Mouse (Mus musculus) cerebellum, adult (tissue): ENCODE results near the gene Setd1b.

Experiments used
- ATAC-seq: cut with Nextera tagmentation; 2 replicates; pipeline ENCODE4 v1.9.2; 2017; ENCODE audit warnings: mild to moderate bottlenecking, moderate library complexity, mixed read lengths; ENCODE audit not compliant: insufficient number of reproducible peaks, low FRiP score, low TSS enrichment

Gene Setd1b

GRCm38 (mm10) chr5:123156763-123157162, 14.8 kb downstream of the Setd1b start:
- ATAC-seq, result no peak

DNA sequence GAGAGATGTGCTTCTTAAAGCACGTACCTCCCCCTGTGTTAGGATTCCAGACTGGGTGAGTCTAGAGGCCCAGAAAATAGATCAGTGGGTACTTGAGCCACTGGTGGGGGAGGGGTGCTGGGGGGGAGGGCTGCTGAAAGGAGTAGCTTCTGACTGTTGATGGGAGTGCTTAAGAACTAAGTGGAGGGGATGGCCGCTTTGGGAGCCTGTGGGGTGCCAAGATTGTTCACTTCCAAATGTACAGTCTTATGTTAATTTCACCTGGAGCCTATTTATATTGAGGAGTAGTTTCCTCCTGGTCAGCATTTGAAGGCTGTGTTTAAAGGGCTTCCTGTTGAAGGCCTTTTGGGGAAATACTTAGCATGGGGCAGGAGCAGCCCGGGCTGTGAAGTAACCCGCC, 16.0 kb downstream of the Setd1b start:
- no peak for ATAC-seq

- ATAC-seq, result no peak
Measured at GRCm38 (mm10) chr5:123159446-123159845, 17.5 kb downstream of the Setd1b start.

DNA sequence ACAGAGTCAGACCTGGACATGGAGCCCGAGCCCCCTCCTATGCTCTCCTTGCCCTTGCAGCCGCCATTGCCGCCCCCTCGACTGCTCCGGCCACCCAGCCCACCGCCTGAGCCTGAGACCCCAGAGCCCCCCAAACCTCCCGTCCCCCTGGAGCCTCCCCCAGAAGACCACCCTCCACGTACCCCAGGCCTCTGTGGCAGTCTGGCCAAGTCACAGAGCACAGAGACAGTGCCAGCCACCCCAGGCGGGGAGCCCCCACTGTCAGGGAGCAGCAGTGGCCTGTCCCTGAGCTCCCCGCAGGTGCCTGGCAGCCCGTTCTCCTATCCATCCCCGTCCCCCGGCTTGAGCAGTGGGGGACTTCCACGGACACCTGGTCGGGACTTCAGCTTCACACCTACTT, 17.9 kb downstream of the Setd1b start:
- no peak for ATAC-seq

DNA sequence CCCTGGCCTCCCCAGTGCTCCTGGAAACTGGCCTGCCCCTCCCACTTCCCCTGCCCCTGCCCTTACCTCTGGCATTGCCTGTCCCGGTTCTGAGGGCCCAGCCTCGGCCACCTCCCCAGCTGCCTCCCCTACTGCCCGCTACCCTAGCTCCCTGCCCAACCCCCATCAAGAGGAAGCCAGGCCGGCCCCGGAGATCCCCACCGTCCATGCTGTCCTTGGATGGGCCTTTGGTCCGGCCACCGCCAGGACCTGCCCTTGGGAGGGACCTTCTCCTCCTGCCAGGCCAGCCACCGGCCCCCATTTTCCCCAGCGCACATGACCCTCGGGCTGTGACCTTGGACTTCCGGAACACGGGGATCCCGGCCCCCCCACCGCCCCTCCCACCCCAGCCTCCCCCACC, 18.3 kb downstream of the Setd1b start:
- no peak for ATAC-seq

DNA sequence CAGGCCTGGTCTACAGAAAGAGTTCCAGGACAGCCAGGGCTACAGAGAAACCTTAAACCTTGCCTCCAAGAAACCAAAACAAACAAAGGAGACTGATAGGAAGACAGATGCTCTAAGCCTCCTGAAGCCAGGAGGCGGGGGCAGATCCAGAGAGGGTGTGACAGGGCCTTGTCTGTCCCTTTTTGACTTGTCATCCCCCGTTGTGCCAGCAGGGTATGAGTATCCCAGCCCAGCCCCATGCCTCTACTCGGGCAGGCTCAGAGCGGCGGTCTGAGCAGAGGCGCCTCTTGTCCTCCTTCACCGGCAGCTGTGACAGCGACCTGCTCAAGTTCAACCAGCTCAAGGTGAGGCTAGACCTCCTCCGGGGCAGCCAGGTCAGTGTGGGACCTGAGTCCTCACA, 20.9 kb downstream of the Setd1b start:
- no peak for ATAC-seq

GRCm38 (mm10) chr5:123166437-123166836, 24.4 kb downstream of the Setd1b start:
- ATAC-seq, result no peak

DNA sequence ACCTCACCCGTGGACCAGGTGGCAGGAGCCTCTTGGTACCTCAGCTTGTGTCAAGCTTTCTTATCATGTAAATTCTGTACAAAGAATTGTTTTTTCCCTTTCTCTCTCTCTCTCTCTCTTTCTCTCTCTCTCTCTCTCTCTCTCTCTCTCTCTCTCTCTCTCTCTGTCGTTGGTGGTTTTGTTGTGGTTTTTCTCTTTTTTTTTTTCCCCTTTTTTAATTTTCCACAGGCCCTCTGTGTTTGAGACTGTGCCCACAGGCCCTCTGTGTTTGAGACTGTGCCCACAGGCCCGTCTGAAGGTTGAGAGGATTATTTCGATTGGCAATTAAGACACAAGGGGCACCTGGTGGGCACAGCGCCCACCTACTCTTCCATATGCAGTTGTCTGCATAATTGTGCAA, 25.6 kb downstream of the Setd1b start:
- ATAC-seq, result no peak

GRCm38 (mm10) chr5:123169284-123169683, 27.3 kb downstream of the Setd1b start, which contains the start of gene Psmd9:
TSS of gene Psmd9 (plus strand) at chr5:123169413.
- ATAC-seq, result no peak

DNA sequence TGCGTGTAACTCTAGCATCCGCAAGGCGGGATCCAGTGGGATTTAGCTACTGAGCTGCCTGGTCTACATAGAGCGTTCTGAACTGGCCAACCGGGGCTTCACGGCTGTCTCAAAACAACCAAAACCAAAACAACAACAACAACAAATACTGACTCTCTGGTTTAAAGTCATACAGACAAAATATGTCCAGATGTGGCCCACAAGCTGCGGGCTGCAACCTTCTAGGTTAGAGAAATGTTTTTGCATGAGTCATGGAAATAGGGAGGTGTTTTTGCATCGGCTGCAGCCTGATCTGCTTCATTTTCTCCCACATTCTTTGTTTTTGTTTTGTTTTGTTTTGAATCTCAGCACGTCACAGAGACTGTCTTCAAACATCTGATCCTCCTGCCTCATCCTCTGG, 28.4 kb downstream of the Setd1b start:
- no peak for ATAC-seq

DNA sequence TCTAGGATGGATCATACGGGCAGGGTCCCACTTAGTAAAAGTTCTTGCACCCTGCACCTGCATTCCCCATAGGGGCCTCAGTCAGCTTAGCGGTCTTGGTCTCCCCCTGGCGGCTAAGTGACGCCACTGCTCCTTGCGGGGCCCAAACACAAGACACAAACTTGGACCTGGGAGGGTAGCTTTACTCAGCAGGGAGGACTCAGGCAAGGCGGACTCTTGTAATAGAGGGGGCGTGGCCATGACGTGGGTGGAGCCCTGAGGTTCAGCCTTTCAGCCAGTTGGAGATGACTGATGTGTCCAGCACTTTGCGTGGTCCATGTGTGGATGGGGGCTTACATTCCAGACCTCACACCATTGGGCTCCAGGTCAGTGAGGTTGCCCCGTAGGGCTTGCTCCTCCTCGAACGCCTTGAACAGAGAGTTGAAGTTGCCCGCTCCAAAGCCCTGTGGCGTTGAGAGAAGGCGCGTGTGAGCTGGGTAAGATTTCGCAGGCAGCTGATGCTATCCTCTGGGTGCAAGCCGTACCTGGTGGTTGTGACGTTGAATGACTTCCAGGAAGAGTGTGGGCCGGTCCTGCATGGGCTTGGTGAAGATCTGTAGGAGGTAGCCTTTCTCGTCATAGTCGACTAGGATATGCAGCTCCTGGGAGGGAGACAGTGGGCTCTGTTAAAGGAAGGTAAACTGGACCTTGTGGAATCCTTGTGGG, 29.8 kb downstream of the Setd1b start:
- ATAC-seq, result peak; percentile 49; the same call in 1 of the 2 replicates

- no peak for ATAC-seq
Measured at GRCm38 (mm10) chr5:123178792-123179191, 36.8 kb downstream of the Setd1b start.

GRCm38 (mm10) chr5:123180390-123180789, 38.4 kb downstream of the Setd1b start:
- ATAC-seq, result no peak

DNA sequence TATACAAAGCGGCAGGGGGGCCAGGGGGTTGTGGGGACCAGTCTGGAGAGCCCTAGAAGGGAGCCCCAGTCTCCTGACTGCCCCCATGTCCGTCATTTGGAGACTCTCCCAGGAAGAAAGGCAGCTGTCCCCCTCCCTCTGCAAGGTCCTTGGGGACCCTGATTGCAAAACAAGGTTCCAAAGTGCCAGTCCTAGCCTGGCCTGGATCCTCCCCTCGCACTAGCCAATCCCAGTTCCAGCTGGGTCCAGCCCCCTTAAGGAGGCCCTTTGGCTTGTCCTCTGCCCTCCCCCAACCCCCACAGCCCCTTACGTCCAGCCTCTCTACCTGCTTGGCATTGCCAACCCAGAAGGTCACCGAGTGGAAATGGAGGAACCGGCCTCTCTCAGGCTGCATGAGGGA, 39.5 kb downstream of the Setd1b start:
- no peak for ATAC-seq

DNA sequence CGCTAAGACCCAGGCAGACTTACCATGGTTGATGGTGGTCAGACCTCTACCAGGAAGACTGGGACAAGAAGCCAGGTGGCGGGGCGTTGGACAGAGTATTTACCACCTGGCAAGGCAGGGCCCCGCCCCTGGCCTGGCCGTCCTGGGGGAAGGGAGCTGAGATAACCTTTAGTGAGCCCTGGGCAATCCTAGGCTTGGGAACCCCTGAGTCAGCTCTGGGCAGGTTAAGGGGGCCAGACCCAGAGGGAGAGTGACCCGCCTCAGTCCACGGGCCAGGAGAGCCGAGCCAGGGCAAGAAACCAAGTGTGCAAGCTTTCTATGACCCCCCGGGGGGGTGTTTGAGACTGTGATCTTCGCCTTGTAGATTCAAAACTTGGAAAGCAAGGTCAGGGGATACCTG, 40.7 kb downstream of the Setd1b start, which contains the start of gene Hpd:
TSS of gene Hpd (minus strand) at position 77 of the 400 bp plus-strand sequence.
- ATAC-seq, result no peak

- no peak for ATAC-seq
Measured at GRCm38 (mm10) chr5:123185966-123186365, 44.0 kb downstream of the Setd1b start.

GRCm38 (mm10) chr5:123187306-123187705, 45.3 kb downstream of the Setd1b start:
- no peak for ATAC-seq

DNA sequence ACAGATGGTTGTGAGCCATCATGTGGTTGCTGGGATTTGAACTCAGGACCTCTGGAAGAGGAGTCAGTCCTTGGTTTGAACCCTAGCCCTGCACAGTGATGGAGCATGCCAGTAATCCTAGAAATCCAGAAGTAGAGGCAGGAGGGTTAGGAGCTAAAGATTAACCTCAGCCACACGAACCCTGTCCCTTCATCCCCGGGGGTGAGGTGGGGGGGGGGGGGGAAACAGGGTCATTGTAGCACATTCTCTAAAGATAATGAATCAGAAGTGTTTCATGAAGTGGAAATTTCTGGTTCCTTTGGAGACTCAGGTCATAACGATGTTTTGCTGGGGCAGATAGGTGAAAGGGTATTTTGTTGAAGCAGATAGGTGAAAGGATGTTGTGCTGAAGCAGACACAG, 48.9 kb downstream of the Setd1b start:
- no peak for ATAC-seq

DNA sequence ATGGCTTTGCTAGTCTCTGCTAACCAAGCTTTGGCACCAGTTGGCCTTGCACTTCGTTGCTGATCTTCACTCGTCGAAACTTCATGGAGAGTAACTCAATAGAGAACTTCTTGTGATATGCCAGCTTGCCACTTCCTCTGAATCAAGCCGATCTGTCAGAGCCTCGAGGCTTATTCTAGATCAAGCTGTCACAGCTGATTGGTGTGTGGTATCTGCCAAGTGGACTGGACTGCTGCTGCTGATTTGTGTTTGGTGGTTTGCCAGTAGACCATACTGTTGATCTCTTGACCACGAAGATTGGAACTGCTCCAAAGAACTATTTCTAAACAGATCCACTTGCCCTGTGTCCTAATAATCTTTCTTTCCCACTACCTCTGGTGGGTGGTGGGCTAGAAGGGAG, 49.4 kb downstream of the Setd1b start:
- no peak for ATAC-seq

DNA sequence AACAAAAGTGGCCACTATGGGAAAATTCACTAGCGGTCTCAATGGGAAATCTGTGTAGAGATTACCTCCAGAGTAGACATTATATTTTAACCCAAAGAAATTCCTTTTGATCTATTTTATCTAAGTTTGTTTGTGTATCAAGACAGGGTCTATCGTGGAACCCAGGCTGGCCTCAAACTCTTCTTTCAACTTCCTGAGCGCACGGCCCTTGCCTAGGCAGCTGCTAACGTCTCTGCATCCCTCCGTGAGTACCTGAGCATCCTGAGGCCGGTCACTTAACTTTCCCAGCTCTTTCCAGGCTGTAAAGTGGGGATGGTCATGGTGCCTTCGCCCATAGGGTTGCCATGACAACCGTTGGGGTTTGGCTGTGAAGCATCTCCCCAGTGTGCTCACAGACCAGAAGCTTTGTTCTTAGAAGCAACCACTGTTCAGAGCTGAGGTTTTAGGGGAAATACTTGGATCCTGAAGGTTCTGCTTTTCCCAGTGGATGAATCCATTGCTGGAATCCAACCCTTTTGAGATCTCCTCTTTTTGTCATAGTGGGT, 50.7 kb downstream of the Setd1b start:
- ATAC-seq, result no peak

DNA sequence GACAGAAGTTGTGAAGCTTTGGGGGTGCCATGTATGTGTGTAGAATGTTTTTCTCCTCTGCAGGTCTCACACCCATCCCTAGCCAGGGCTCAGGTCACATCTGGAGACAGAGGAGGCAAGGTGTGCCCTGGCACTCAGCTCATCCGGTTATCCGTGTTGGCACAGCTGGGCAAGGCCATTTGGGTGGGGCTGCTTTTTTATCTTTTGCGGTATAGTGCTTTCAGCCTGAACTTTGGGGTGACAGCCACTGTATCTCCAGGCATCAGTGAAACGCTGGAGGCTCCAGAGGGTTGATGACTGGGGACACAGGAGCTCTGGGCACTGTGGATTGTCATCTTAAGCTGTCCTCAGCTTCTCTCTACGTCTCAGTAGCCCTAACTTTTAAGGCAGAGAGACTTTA, 51.4 kb downstream of the Setd1b start:
- ATAC-seq, result no peak

- ATAC-seq, result no peak
Measured at GRCm38 (mm10) chr5:123194856-123195255, 52.9 kb downstream of the Setd1b start.
